Mouse (Mus musculus) CD4-positive naive resting alpha-beta T cell, adult 57 days (primary cell): ENCODE results near the gene Slc35g3. TPM values are rescaled to one million over a fixed set of nuclear protein-coding genes. Genes with fewer than 3 reads are reported as not detected.

Source experiments
- total RNA-seq: library from RNA; stranded (reverse); gene quantifications from one replicate; pipeline ENCODE4 v1.2.4, GENCODE M21; 2023

The Slc35g3 gene
- total RNA-seq, result not detected

GRCm38 (mm10) chr11:69761868-69762267 is at the start of gene Slc35g3:
TSS of gene Slc35g3 (minus strand) at chr11:69761968.

GRCm38 (mm10) chr11:69804972-69805909 is 43.5 kb upstream of the Slc35g3 start, which contains the start of gene Tmem102:
TSS of gene Tmem102 (minus strand) at chr11:69805624.

GRCm38 (mm10) chr11:69801379-69801977 is 39.7 kb upstream of the Slc35g3 start, which contains the start of gene Fgf11:
TSS of gene Fgf11 (minus strand) at chr11:69801857.

GRCm38 (mm10) chr11:69795168-69795982 is 33.6 kb upstream of the Slc35g3 start, which contains the start of gene Chrnb1:
TSS of gene Chrnb1 (minus strand) at chr11:69795943.

GRCm38 (mm10) chr11:69765221-69766125 is 3.7 kb upstream of the Slc35g3 start, which contains the start of gene Zbtb4:
TSS of gene Zbtb4 (plus strand) at chr11:69765912.

GRCm38 (mm10) chr11:69758478-69758970 is 3.2 kb downstream of the Slc35g3 start, which contains the start of gene Polr2a:
TSS of gene Polr2a (minus strand) at chr11:69758637.

Other genes with a start within 250 kb of the Slc35g3 start
- 0.15 TPM for gene Dnah2, start 212.9 kb downstream of the Slc35g3 start, total RNA-seq
- gene Efnb3, start 201.8 kb downstream of the Slc35g3 start, total RNA-seq, result 0.53 TPM
- gene Wrap53, start 181.7 kb downstream of the Slc35g3 start, total RNA-seq, result 13.0 TPM
- 144 TPM for gene Trp53, start 181.6 kb downstream of the Slc35g3 start, total RNA-seq
- 0.27 TPM for gene Atp1b2, start 156.0 kb downstream of the Slc35g3 start, total RNA-seq
- not detected for gene Shbg, start 144.1 kb downstream of the Slc35g3 start, total RNA-seq
- not detected for gene Sat2, start 139.9 kb downstream of the Slc35g3 start, total RNA-seq
- 80.1 TPM for gene Fxr2, start 129.0 kb downstream of the Slc35g3 start, total RNA-seq
- not detected for gene Sox15, start 106.7 kb downstream of the Slc35g3 start, total RNA-seq
- 85.2 TPM for gene Mpdu1, start 99.3 kb downstream of the Slc35g3 start, total RNA-seq
- 14.8 TPM for gene Cd68, start 95.8 kb downstream of the Slc35g3 start, total RNA-seq
- gene Eif4a1, start 89.5 kb downstream of the Slc35g3 start, total RNA-seq, result 775 TPM
- gene Senp3, start 79.9 kb downstream of the Slc35g3 start, total RNA-seq, result 109 TPM
- not detected for gene Tnfsf13, start 76.2 kb downstream of the Slc35g3 start, total RNA-seq
- gene Tnfsf12, start 66.1 kb downstream of the Slc35g3 start, total RNA-seq, result 1.7 TPM
- not detected for gene Tnfsfm13, start 65.9 kb downstream of the Slc35g3 start, total RNA-seq
- 176 TPM for gene Polr2a, start 3.3 kb downstream of the Slc35g3 start, total RNA-seq
- gene Zbtb4, start 3.9 kb upstream of the Slc35g3 start, total RNA-seq, result 47.4 TPM
- 3.6 TPM for gene Chrnb1, start 34.0 kb upstream of the Slc35g3 start, total RNA-seq
- gene Fgf11, start 39.9 kb upstream of the Slc35g3 start, total RNA-seq, result 0.30 TPM
- not detected for gene Tmem102, start 43.7 kb upstream of the Slc35g3 start, total RNA-seq
- gene Gm39566, start 53.3 kb upstream of the Slc35g3 start, total RNA-seq, result not detected
- not detected for gene Spem2, start 56.5 kb upstream of the Slc35g3 start, total RNA-seq
- gene Spem1, start 60.2 kb upstream of the Slc35g3 start, total RNA-seq, result not detected
- gene Nlgn2, start 75.8 kb upstream of the Slc35g3 start, total RNA-seq, result 1.0 TPM
- gene Tmem256, start 76.5 kb upstream of the Slc35g3 start, total RNA-seq, result 15.1 TPM
- gene Plscr3, start 84.4 kb upstream of the Slc35g3 start, total RNA-seq, result 12.0 TPM
- gene Tnk1, start 96.8 kb upstream of the Slc35g3 start, total RNA-seq, result not detected
- gene Tmem95, start 116.0 kb upstream of the Slc35g3 start, total RNA-seq, result not detected
- gene Kctd11, start 119.4 kb upstream of the Slc35g3 start, total RNA-seq, result 1.7 TPM
- 418 TPM for gene Acap1, start 133.6 kb upstream of the Slc35g3 start, total RNA-seq
- 2.6 TPM for gene 2810408A11Rik, start 139.0 kb upstream of the Slc35g3 start, total RNA-seq
- 63.0 TPM for gene Neurl4, start 139.1 kb upstream of the Slc35g3 start, total RNA-seq
- gene Gps2, start 151.9 kb upstream of the Slc35g3 start, total RNA-seq, result 149 TPM
- gene Eif5a, start 160.0 kb upstream of the Slc35g3 start, total RNA-seq, result 316 TPM
- not detected for gene Ybx2, start 173.8 kb upstream of the Slc35g3 start, total RNA-seq
- not detected for gene Slc2a4, start 186.2 kb upstream of the Slc35g3 start, total RNA-seq
- gene Cldn7, start 202.8 kb upstream of the Slc35g3 start, total RNA-seq, result not detected
- 107 TPM for gene Ctdnep1, start 219.2 kb upstream of the Slc35g3 start, total RNA-seq
- gene Elp5, start 220.5 kb upstream of the Slc35g3 start, total RNA-seq, result 43.9 TPM
- 190 TPM for gene Gabarap, start 229.2 kb upstream of the Slc35g3 start, total RNA-seq
- gene Phf23, start 233.8 kb upstream of the Slc35g3 start, total RNA-seq, result 72.5 TPM
- 39.2 TPM for gene Dvl2, start 238.6 kb upstream of the Slc35g3 start, total RNA-seq